Mouse (Mus musculus) cerebellum, adult 2 months (tissue): ENCODE data around the gene Sdhaf1.

ENCODE experiments used
- CTCF ChIP-seq: fragments of 200-500 bp; IDR thresholded peaks from 2 replicates; pipeline ENCODE4 v1.5.1; 2011; ENCODE audit warnings: low read depth, mild to moderate bottlenecking, control low read depth, low read length, moderate library complexity, borderline replicate concordance; ENCODE audit not compliant: insufficient read depth
- POLR2A ChIP-seq: fragments of 200-500 bp; IDR thresholded peaks from 2 replicates; pipeline ENCODE4 v1.6.1; 2011; ENCODE audit warnings: low read length, control low read depth, borderline replicate concordance; ENCODE audit not compliant: insufficient read depth

GRCm38 (mm10) chr7:30300914-30301313, 22.8 kb downstream of the Sdhaf1 start:
- peak; percentile 78 for TF ChIP-seq CTCF
- no peak for TF ChIP-seq POLR2A
